Mouse (Mus musculus): ENCODE results near the gene Tmem255b. TPM values are rescaled to one million over a fixed set of nuclear protein-coding genes. Genes with fewer than 3 reads are reported as not detected.

Tmem255b gene
- 1 to 10 TPM; 5.4 to 6.7 TPM for total RNA-seq (2021)
- long read RNA-seq, experiment 1, partial matches to known transcripts: 0 of 3 reads
- long read RNA-seq, experiment 1, other reads (novel, unspliced or antisense): 1 of 3 reads
- long read RNA-seq, experiment 2, partial matches to known transcripts: 0 of 2 reads
- long read RNA-seq, experiment 2, other reads (novel, unspliced or antisense): 1 of 2 reads

- DNase-seq: no peak
Observed at GRCm38 (mm10) chr8:13434889-13435288, at the start of gene Tmem255b. Tmem255b (plus strand) TSS chr8:13435189.

GRCm38 (mm10) chr8:13386366-13386765 is 48.6 kb upstream of the Tmem255b start:
- no peak for DNase-seq

DNA sequence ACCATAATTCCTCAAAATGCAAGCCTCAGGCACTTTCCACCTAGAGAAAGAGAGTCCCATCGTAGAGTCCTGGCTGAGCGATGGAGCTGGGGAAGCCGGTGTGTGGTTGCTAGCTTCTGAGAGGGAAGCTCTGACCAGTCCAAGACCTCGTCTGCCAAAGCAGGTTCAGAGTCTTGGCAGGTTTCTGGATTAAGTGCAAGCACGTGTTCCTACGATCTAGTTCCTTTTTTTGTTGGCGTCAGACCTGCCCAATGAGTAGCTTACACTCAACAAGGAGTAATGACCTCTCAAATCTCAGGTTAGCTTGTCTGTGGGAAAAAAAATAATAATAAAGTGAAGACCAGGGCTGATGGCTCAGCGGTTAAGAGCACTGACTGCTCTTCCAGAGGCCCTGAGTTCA is 47.3 kb upstream of the Tmem255b start:
- DNase-seq: no peak

DNA sequence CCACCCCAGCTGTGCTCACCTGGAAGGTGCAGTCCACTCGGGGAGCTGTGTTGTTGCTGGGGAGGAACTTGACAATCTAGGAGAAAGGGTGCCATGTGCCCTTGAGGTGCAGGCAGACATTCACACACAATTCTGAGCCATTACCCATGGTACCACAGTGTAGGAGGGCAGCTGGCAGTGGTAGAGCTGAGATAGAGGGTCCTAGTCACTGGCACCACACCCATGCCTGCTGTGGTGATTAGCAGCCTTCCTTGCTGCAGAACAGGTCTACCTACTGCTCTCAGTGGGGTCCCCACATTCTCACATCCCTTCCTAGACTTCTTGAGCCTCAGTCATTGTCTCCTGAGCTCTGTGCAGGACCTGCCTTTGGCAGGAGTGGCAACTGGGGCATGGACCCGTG is 46.2 kb upstream of the Tmem255b start:
- no peak for DNase-seq

DNA sequence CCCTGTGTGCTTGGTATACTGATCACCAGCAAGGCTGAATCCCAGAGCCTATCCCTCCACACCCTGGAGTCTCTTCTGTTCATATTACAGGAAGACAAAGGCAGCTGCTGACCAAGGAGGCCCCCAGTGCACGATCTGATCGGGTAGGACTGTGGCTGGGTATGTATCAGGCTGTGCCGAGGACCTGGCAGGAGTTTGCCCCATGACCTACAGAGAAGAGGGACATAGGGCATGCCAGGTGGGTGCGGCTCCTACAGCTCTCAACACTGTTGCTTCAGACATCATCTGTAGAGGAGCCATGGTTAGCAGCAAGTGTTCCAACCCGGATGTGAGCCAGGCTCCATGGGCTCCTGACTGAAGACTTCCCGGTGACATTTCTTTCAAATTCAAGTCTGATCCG is 41.1 kb upstream of the Tmem255b start:
- DNase-seq: no peak

- no peak for DNase-seq
Observed at GRCm38 (mm10) chr8:13396725-13397124, 38.3 kb upstream of the Tmem255b start, which contains the start of gene Atp4b. Atp4b (minus strand) TSS chr8:13396825.

- no peak for DNase-seq
Observed at GRCm38 (mm10) chr8:13403517-13403916, 31.5 kb upstream of the Tmem255b start.

GRCm38 (mm10) chr8:13404666-13405131 is 30.3 kb upstream of the Tmem255b start, which contains the start of gene Grk1:
Grk1 (plus strand) TSS chr8:13405081.
- no peak for DNase-seq

- no peak for DNase-seq
Observed at GRCm38 (mm10) chr8:13406011-13406410, 29.0 kb upstream of the Tmem255b start.

DNA sequence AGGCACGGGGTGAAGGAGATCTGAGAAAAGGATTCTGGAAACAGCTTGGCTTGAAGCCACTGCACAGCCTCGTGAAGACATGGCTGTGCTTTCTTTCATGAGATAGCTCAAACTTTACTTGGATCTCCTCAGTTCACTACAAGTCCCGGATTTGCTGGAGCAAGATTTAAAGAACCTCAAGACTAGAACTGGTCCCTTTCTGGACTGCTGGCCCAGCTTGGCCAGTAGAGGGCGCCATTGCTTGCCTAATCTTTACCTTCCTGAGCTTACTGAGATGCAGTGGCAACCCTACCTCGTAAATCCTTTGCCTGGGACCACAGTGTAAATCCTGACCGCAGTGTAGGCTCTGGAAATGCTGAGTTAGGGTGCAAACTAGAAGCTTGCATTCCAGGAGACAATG is 23.4 kb upstream of the Tmem255b start:
- DNase-seq: peak; percentile 55 to 73

DNA sequence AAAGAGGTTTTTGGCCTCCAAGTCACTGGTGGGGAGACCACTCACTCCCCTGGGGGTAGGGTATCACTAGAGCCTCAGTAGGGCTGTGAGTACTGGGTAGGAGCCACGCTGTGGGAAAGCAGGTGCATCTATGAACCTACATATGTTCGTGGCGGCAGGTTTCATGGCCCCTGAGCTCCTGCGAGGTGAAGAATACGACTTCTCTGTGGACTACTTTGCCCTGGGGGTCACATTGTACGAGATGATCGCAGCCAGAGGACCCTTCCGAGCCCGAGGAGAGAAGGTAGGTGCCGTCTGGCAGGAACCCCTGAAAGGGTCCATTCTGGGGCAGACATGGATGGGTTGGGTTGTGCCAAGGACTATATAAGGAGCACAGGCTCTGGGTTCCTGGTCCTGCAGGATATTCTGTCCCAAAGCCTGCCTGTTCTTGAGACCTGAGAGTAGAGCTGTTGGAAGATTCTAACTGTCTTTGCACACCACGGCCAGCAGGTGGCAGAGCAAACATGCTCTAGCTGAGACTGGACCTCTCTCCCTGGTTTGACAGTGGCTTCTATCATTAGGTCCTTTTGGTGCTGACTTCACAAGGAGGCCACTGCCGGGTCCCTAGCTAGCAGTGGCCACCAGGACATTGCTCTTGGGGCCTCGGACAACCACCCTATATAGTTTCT is 22.0 kb upstream of the Tmem255b start:
- DNase-seq: peak; percentile 58 to 85

DNA sequence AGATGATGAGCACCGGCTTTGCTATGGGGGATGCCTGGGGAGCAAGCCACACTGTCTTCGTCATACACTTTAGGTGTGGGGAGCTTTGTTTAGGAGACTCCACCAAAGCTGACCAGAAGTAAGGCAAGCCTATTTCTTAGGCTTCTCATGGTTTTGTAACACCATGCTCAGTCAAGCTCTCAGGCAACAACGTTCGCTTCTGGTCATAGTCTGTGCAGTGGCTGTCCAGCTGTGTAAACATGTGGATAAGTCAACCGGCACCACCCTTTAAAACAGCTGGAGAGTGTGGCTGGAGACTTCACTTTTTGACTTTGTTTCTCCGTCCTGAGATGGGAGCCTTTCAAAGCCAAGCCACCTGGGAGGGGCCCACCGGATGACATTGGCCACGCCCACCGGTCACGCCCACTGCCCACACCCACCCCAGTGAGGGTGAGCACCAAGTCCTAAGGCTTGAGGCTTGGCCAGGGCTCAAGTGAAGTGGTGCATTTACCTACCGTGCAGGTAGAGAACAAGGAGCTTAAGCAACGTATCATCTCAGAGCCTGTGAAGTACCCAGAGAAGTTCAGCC is 21.1 kb upstream of the Tmem255b start:
- peak; percentile 30 to 47 for DNase-seq

DNA sequence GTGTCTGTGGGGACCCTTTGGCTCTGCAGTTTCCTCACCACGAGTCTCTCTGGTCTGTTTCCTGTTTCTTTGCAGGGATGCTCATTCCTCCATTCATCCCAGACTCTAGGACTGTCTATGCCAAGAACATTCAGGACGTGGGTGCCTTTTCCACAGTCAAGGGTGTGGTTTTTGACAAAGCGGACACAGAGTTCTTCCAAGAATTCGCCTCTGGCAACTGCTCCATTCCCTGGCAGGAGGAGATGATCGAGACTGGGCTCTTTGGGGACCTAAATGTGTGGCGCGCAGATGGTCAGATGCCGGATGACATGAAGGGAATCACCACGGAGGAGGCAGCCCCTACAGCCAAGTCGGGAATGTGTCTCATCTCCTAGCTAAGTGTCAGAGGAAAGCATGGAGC is 19.1 kb upstream of the Tmem255b start:
- peak; percentile 44 to 58 for DNase-seq

DNA sequence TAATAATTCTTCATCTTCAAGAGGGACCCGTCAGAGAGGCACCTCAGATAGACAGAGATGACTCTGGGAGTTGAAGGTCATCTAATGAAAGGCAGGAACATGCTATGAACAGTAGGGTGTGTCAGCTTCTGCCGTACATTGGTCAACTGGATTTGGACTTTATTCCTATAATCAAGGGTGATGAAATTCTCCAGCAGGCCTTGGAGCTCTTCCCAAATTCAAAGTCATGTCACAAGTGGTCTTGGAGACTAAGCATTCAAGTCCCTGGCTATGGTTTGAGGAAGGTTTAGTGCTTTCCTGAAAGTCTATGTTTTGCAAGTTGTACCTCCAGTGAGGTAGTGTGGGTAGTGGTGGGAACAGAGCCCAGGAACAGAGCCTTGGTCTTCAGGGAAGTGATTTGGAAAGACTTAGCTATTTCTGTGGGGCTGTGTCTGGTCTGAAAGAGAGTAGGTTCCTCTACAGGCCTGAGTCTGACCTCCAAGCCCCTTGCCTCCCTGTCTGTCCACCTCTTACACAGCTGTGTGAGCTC is 15.8 kb upstream of the Tmem255b start:
- peak; percentile 28 to 31 for DNase-seq

DNA sequence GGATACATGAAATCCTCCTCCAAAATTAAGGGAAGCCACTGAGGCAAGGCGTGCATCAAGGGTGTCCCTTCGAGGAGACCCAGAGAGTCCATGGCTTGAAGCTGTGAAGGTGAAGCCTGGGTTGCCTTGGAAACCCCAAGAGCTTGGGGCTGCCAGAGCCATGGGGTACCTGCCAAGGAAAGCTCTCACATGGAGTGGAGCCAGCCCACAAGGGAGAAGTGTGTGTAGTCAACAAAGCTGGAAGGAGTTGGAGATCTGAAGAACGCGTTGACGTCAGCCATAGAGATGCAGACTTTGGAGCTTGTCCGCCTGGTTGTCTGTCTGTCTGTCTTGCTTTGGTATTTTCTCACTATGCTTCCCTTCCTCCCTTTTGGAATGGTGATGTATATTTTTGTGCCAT is 14.0 kb upstream of the Tmem255b start:
- no peak for DNase-seq

- DNase-seq: peak; percentile 23 to 71
Observed at GRCm38 (mm10) chr8:13427351-13427750, 7.6 kb upstream of the Tmem255b start.

GRCm38 (mm10) chr8:13428156-13428555 is 6.8 kb upstream of the Tmem255b start:
- DNase-seq: no peak

GRCm38 (mm10) chr8:13430412-13430811 is 4.6 kb upstream of the Tmem255b start:
- no peak for DNase-seq

GRCm38 (mm10) chr8:13430866-13431265 is 4.1 kb upstream of the Tmem255b start:
- DNase-seq: peak; percentile 36 to 54

GRCm38 (mm10) chr8:13433130-13433529 is 1.9 kb upstream of the Tmem255b start:
- no peak for DNase-seq

DNA sequence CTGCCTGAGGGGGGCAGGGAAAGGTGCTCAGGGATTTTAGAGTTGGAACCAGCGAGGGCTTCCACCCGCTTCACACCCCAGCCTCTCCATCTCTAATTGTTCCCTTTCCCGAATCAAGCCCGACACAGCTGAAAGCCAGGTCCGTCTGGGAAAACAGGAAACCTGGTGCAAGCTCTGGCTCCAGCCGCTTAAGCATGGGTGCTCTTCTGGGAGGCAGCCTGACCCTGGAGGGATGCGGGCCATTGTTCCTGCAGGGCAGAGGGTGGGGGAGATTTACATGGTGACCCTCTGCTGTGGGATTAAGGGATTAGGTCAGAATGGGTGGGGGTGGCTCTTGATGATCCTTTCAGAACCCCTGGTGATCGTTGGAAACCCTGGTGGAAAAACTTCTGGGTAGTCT is 1.1 kb downstream of the Tmem255b start:
- DNase-seq: peak in 1 of 2 experiments; percentile 36

GRCm38 (mm10) chr8:13437531-13437930 is 2.5 kb downstream of the Tmem255b start:
- no peak for DNase-seq

GRCm38 (mm10) chr8:13442152-13442551 is 7.2 kb downstream of the Tmem255b start:
- DNase-seq: no peak
